Mouse (Mus musculus) E14TG2a.4 (cell line): ENCODE measurements around the gene Ubr4.

ENCODE experiments used
- CTCF ChIP-seq: conservative IDR thresholded peaks from 2 replicates; pipeline ENCODE4 v1.5.1; 2014; ENCODE audit warnings: low read length
- POU5F1 ChIP-seq: IDR thresholded peaks from 2 replicates; pipeline ENCODE4 v1.6.1; 2014; ENCODE audit warnings: low read length, borderline replicate concordance

DNA sequence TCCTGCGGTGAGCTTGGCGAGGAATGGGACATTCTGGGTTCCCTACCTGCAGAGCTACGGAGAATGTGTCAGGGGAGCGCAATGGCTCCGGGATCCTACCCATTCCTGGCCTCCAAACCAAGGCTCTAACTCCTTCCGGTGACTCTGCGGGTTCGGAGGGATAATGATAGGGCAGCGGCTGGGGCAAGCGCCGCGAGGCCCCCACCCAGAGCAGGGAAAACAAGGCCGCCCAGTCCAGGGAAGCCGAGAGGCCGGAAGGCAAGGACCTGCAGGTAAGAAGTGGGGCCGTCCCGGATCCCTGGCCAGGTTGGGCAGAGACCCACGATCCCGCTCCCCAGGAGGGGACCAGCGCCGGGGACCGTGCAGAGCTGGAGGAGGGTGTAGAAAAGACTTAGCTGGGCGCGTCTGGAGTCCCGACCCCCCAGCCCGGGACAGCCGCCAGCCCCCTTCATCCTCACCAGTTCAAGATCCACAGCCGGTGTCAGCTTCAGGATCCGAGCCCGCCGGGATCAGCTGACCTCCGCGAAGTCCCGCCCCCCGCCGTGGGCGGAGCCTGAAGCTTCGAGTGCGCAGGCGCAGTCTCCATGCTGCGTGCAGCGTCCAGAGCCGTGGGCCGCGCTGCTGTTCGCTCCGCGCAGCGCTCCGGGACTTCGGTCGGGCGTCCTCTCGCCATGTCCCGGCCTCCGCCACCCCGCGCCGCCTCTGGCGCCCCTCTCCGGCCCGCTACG, 42.1 kb upstream of the Ubr4 start, which contains the start of the genes Pqlc2 and Akr7a5:
- TF ChIP-seq CTCF (no peak), POU5F1 (no peak)
